Mouse (Mus musculus) limb, embryonic 11.5 days (tissue): Measurements from ENCODE around the gene Pde4d. TPM values are rescaled to one million over a fixed set of nuclear protein-coding genes. Genes with fewer than 3 reads are reported as not detected.

ENCODE experiments used
- ATAC-seq: fragments of 200-750 bp; cut with Nextera tagmentation; 2 replicates; pipeline ENCODE4 v1.8.0; 2017; ENCODE audit warnings: low read depth; ENCODE audit not compliant: insufficient number of reproducible peaks, low FRiP score, low TSS enrichment
- DNase-seq: peaks from one replicate; pipeline ENCODE4 v3.0.0-alpha.2; 2015; ENCODE audit warnings: low spot score
- H3K27ac ChIP-seq: fragments of 300-500 bp; sonication (generic); replicated peaks from 2 replicates; pipeline ENCODE4 v1.5.1; 2014; ENCODE audit warnings: low read depth, mild to moderate bottlenecking, low read length
- H3K27me3 ChIP-seq: fragments of 300-500 bp; sonication (generic); 2 replicates; pipeline ENCODE4 v1.6.1; 2014; ENCODE audit warnings: mild to moderate bottlenecking, low read length, mixed read lengths; ENCODE audit not compliant: control insufficient read depth, insufficient read depth
- H3K36me3 ChIP-seq: fragments of 300-500 bp; sonication (generic); 2 replicates; pipeline ENCODE4 v1.6.1; 2014; ENCODE audit warnings: mild to moderate bottlenecking, low read length, moderate library complexity, mixed read lengths; ENCODE audit not compliant: control insufficient read depth, insufficient read depth
- H3K4me1 ChIP-seq: fragments of 300-500 bp; sonication (generic); 2 replicates; pipeline ENCODE4 v1.6.1; 2014; ENCODE audit warnings: low read length, mixed read lengths; ENCODE audit not compliant: control insufficient read depth, insufficient read depth
- H3K4me2 ChIP-seq: fragments of 300-500 bp; sonication (generic); 2 replicates; pipeline ENCODE4 v1.6.1; 2014; ENCODE audit warnings: low read depth, mild to moderate bottlenecking, moderate library complexity; ENCODE audit not compliant: severe bottlenecking
- H3K4me3 ChIP-seq: fragments of 300-500 bp; sonication (generic); 2 replicates; pipeline ENCODE4 v1.5.1; 2014; ENCODE audit warnings: low read depth, low read length
- H3K9ac ChIP-seq: fragments of 300-500 bp; sonication (generic); 2 replicates; pipeline ENCODE4 v1.6.1; 2014; ENCODE audit warnings: mild to moderate bottlenecking, low read length
- H3K9me3 ChIP-seq: fragments of 300-500 bp; sonication (generic); 2 replicates; pipeline ENCODE4 v1.6.1; 2016; ENCODE audit warnings: low read length; ENCODE audit not compliant: control insufficient read depth
- WGBS: fragments of 180-500 bp; shearing (Covaris S2); extraction: QIAGEN DNeasy Blood & Tissue Kit; methylation state at CpG from one replicate; pipeline ENCODE4 v1.1.7; 2014; 5-methylcytosine and 5-hydroxymethylcytosine counted together
- polyA plus RNA-seq: library from polyadenylated mRNA; unstranded; fragments of >200 nt; fragmentation: Nextera tagmentation; extraction: Ambion mirVana; gene quantifications from 2 replicates; pipeline ENCODE4 v1.2.1, GENCODE M21; 2014

Pde4d gene
- polyA plus RNA-seq, 1 experiment from 2014 or later = 13.3 TPM

DNA sequence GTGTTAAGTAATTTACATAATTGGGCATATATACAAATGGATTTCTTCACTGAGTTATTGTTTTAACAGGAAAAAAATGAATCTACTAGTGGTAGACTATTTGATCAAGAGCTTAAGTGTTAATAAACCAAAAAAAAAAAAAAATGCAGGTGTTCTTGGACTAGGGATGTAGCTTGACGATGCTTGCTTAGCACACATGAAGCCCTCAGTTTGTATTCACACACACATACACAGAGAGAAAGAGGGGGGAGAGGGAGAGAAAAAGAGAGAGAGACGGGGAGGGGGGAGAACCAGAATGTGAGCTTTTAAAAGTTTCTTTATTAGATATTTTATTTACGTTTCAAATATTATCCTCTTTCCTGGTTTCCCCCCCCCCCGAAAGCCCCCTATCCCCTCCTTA is 740.9 kb downstream of the Pde4d start:
- ATAC-seq (no peak), DNase-seq (no peak)
- Histone ChIP-seq H3K9me3 (no peaks in the 10 kb centered on the region), H3K4me2 (no peak overlapping the region), H3K27ac (no peak overlapping the region), H3K4me3 (no peak overlapping the region), H3K27me3 (no peaks in the 10 kb centered on the region), H3K4me1 (no peaks in the 10 kb centered on the region), H3K9ac (no peak overlapping the region), H3K36me3 (no peaks in the 10 kb centered on the region)
- WGBS = 80% methylated on average over 4 of the region's 4 CpGs

DNA sequence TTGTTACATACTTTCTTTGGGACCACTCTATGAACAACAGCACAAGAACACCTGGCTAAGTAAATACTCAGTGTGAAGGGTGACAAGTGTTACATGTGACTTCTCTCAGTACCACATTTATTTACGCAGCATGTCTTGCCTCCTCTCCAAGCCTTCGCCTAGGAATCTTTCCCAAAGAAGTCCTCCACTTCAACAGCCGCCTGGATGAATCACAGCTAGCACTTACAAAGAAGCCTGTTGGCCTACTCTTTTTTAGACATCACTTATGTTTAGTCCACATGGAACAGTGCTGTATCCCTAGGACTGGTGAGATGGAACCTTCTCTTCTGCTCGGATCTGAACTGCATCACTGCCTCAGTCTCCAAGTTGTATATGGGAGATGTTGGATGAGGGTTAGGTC is 741.4 kb downstream of the Pde4d start:
- DNase-seq (no peak), ATAC-seq (no peak)
- Histone ChIP-seq H3K4me1 (no peaks in the 10 kb centered on the region), H3K4me3 (no peak overlapping the region), H3K36me3 (no peaks in the 10 kb centered on the region), H3K27me3 (no peaks in the 10 kb centered on the region), H3K27ac (no peak overlapping the region), H3K9ac (no peak overlapping the region), H3K9me3 (no peaks in the 10 kb centered on the region), H3K4me2 (no peak overlapping the region)
- 83% methylated on average over 4 of the region's 4 CpGs for WGBS

- Histone ChIP-seq H3K27ac (no peak overlapping the region), H3K4me3 (no peak overlapping the region), H3K4me1 (no peaks in the 10 kb centered on the region), H3K9me3 (no peaks in the 10 kb centered on the region), H3K36me3 (no peaks in the 10 kb centered on the region), H3K4me2 (no peak overlapping the region), H3K27me3 (no peaks in the 10 kb centered on the region), H3K9ac (no peak overlapping the region)
- ATAC-seq (no peak), DNase-seq (no peak)
- 40% methylated on average over 9 of the region's 9 CpGs for WGBS
Observed at GRCm38 (mm10) chr13:109205541-109205940, 755.8 kb downstream of the Pde4d start.

DNA sequence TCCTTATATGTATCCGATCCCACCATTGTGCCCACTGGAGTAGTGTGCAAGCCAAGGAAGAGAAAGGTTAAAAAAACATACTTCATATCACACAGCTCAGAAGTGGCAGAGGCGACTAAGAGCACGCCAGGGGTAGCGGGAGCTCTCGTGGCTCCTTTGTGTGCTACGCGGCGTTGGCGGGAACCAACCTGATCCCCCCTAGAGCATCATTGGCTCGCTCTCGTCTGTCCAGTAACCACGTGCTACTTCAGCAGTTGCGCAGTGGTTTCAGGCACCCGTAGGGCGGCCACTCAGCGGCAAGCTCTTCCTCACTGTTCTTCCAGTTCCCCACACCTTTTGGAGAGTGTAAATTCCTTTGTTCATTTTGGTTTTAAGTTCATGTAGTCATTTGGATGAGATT is 758.9 kb downstream of the Pde4d start:
- no peak for DNase-seq
- Histone ChIP-seq H3K27ac (no peak overlapping the region), H3K27me3 (no peaks in the 10 kb centered on the region), H3K4me2 (no peak overlapping the region), H3K36me3 (no peaks in the 10 kb centered on the region), H3K9me3 (no peaks in the 10 kb centered on the region), H3K9ac (no peak overlapping the region), H3K4me1 (no peaks in the 10 kb centered on the region), H3K4me3 (no peak overlapping the region)
- no peak for ATAC-seq
- 96% methylated on average over 16 of the region's 16 CpGs for WGBS

GRCm38 (mm10) chr13:109209413-109209812 is 759.7 kb downstream of the Pde4d start:
- DNase-seq = no peak
- H3K4me3 ChIP-seq = no peak overlapping the region

DNA sequence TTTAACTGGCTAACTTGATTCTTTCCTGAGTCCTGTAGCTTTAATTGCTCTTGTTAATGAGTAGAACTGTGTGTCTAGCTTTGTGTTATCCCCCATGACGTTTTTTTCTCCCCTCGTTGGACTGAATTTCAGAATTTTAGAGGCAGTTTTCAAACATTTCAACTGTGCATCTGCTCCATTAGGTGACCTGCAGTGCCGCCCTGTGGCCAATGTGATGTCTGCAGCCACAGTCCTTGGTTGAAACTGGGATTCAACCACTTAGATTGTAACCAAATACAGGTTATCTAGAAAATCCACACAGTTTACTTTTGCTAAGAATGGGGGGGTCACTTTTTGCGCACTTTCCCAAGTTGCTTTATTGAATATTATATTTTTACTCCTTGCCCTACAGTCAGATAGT is 760.7 kb downstream of the Pde4d start:
- DNase-seq (peak; percentile 91), ATAC-seq (no peak)
- Histone ChIP-seq H3K27me3 (no peaks in the 10 kb centered on the region), H3K4me2 (no peak overlapping the region), H3K4me3 (no peak overlapping the region), H3K27ac (no peak overlapping the region), H3K9me3 (no peaks in the 10 kb centered on the region), H3K9ac (no peak overlapping the region), H3K36me3 (no peaks in the 10 kb centered on the region), H3K4me1 (no peaks in the 10 kb centered on the region)
- WGBS = 5% methylated on average over 4 of the region's 4 CpGs

More at GRCm38 (mm10) chr13:109209413-109209812, 759.7 kb downstream of the Pde4d start:
- no peaks in the 10 kb centered on the region for H3K4me1 ChIP-seq
- no peaks in the 10 kb centered on the region for H3K9me3 ChIP-seq
- H3K4me2 ChIP-seq = no peak overlapping the region
- H3K9ac ChIP-seq = no peak overlapping the region
- no peak overlapping the region for H3K27ac ChIP-seq
- no peaks in the 10 kb centered on the region for H3K36me3 ChIP-seq
- 80% methylated on average over 6 of the region's 6 CpGs for WGBS
- H3K27me3 ChIP-seq = no peaks in the 10 kb centered on the region
- no peak for ATAC-seq

- no peaks in the 10 kb centered on the region for H3K27me3 ChIP-seq
- no peaks in the 10 kb centered on the region for H3K9me3 ChIP-seq
- H3K27ac ChIP-seq = no peak overlapping the region
- no peak overlapping the region for H3K4me2 ChIP-seq
- ATAC-seq (no peak), DNase-seq (no peak)
- no peak overlapping the region for H3K4me3 ChIP-seq
- WGBS = 66% methylated on average over 8 of the region's 8 CpGs
- no peak overlapping the region for H3K9ac ChIP-seq
- no peaks in the 10 kb centered on the region for H3K4me1 ChIP-seq
- H3K36me3 ChIP-seq = no peaks in the 10 kb centered on the region
Observed at GRCm38 (mm10) chr13:109211471-109211870, 761.7 kb downstream of the Pde4d start.

DNA sequence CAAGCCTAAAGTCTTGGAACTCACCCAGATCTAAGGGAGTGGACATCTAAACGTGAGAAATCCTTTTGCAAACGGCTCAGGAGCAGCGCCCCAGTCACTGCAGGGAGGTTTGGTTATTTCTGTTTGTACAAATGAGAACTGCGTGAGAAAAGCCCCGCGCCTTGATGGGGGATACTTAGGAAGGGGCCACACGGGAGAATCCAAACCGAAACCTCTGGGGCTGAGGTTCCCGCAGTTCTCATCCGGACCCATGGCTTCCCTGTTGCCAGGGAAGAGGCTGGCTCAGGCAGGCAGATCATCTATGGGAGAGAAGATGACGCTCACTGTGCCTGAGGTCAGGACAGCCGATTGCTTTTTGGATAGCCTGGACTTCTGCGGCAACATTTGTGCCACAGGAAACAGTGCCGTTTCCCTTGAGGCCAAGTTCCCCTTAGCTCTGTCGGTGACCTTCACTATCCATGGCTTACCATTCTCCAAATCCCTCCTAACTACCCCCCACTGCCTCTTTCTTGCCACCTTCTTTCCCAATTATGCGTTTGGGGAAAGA is 762.3 kb downstream of the Pde4d start:
- Histone ChIP-seq H3K4me1 (no peaks in the 10 kb centered on the region), H3K9me3 (no peaks in the 10 kb centered on the region), H3K9ac (no peak overlapping the region), H3K27me3 (no peaks in the 10 kb centered on the region), H3K4me3 (no peak overlapping the region), H3K27ac (no peak overlapping the region), H3K4me2 (no peak overlapping the region), H3K36me3 (no peaks in the 10 kb centered on the region)
- WGBS = 51% methylated on average over 16 of the region's 16 CpGs
- DNase-seq = no peak
- no peak for ATAC-seq

- Histone ChIP-seq H3K9ac (no peak overlapping the region), H3K27me3 (no peaks in the 10 kb centered on the region), H3K4me1 (no peaks in the 10 kb centered on the region), H3K27ac (no peak overlapping the region), H3K4me3 (no peak overlapping the region), H3K4me2 (no peak overlapping the region; the same call in 1 of the 2 replicates), H3K36me3 (no peaks in the 10 kb centered on the region), H3K9me3 (no peaks in the 10 kb centered on the region)
- ATAC-seq (peak; percentile 65; the same call in 1 of the 2 replicates), DNase-seq (no peak)
- WGBS = 27% methylated on average over 13 of the region's 13 CpGs
Observed at GRCm38 (mm10) chr13:109212788-109213473, 763.2 kb downstream of the Pde4d start.
